Mouse (Mus musculus) urinary bladder, postnatal 36 days (tissue): Measurements from ENCODE around the gene Wwox.
"Not testable (repeated sequence)": the region's sequence is repeated elsewhere in the genome, so short reads cannot be mapped to it uniquely, and the experiment has no call there.

Experiments used
- DNase-seq, 2 experiments: peaks; one replicate each; pipeline ENCODE4 v3.0.0; 2022; ENCODE audit warnings: low spot score in 2 of 2, mixed read lengths in 1 of 2

The Wwox gene

GRCm38 (mm10) chr8:114801428-114802134 lies 362.1 kb downstream of the Wwox start:
- no peak for DNase-seq

GRCm38 (mm10) chr8:114803113-114803512 lies 363.7 kb downstream of the Wwox start:
- DNase-seq = no peak

- DNase-seq = no peak
Measured at GRCm38 (mm10) chr8:114806826-114807420, 367.5 kb downstream of the Wwox start.

GRCm38 (mm10) chr8:114807676-114808426 lies 368.4 kb downstream of the Wwox start:
- DNase-seq = no peak

GRCm38 (mm10) chr8:114810470-114810869 lies 371.0 kb downstream of the Wwox start:
- DNase-seq = no peak

- no peak for DNase-seq
Measured at GRCm38 (mm10) chr8:114813830-114814229, 374.4 kb downstream of the Wwox start.

GRCm38 (mm10) chr8:114814769-114815736 lies 375.6 kb downstream of the Wwox start:
- no peak for DNase-seq

- DNase-seq = no peak
Measured at GRCm38 (mm10) chr8:114816343-114816742, 376.9 kb downstream of the Wwox start.

GRCm38 (mm10) chr8:114816949-114817348 lies 377.5 kb downstream of the Wwox start:
- no peak for DNase-seq

- DNase-seq = peak; percentile 56 to 73
Measured at GRCm38 (mm10) chr8:114821543-114821942, 382.1 kb downstream of the Wwox start.

GRCm38 (mm10) chr8:114825460-114825859 lies 386.0 kb downstream of the Wwox start:
- DNase-seq = no peak

GRCm38 (mm10) chr8:114826991-114827390 lies 387.5 kb downstream of the Wwox start:
- no peak for DNase-seq

GRCm38 (mm10) chr8:114827810-114828209 lies 388.4 kb downstream of the Wwox start:
- DNase-seq = not testable (repeated sequence)

- no peak for DNase-seq
Measured at GRCm38 (mm10) chr8:114831595-114831994, 392.1 kb downstream of the Wwox start.

- peak in 1 of 2 experiments; percentile 25 for DNase-seq
Measured at GRCm38 (mm10) chr8:114832251-114832774, 392.9 kb downstream of the Wwox start.

GRCm38 (mm10) chr8:114834730-114835129 lies 395.3 kb downstream of the Wwox start:
- no peak for DNase-seq

GRCm38 (mm10) chr8:114839998-114840397 lies 400.5 kb downstream of the Wwox start:
- DNase-seq = no peak

GRCm38 (mm10) chr8:114847666-114848065 lies 408.2 kb downstream of the Wwox start:
- no peak for DNase-seq

GRCm38 (mm10) chr8:114849461-114849860 lies 410.0 kb downstream of the Wwox start:
- DNase-seq = no peak

GRCm38 (mm10) chr8:114850014-114850870 lies 410.8 kb downstream of the Wwox start:
- DNase-seq = no peak
